Mouse (Mus musculus): ENCODE measurements around the gene Brms1l.
A peak's percentile ranks its signal among the peaks of the same experiment; 100 is the strongest.

The Brms1l gene

GRCm38 (mm10) chr12:55867738-55868137, 31.6 kb downstream of the Brms1l start:
- DNase-seq = no peak

- no peak for DNase-seq
These were observed 33.6 kb downstream of the Brms1l start for GRCm38 (mm10) chr12:55869622-55870322.

- no peak for DNase-seq
These were observed 49.3 kb downstream of the Brms1l start for GRCm38 (mm10) chr12:55885449-55885848.

- peak in 1 of 2 experiments; percentile 16 for DNase-seq
These were observed 52.4 kb downstream of the Brms1l start for GRCm38 (mm10) chr12:55888570-55888969.

- peak; percentile 15 to 54 for DNase-seq
These were observed 68.7 kb downstream of the Brms1l start for GRCm38 (mm10) chr12:55904801-55905200.

GRCm38 (mm10) chr12:55912138-55912537, 76.0 kb downstream of the Brms1l start:
- peak in 1 of 2 experiments; percentile 17 for DNase-seq

GRCm38 (mm10) chr12:55913201-55913600, 77.1 kb downstream of the Brms1l start:
- DNase-seq = no peak

GRCm38 (mm10) chr12:55916250-55916649, 80.1 kb downstream of the Brms1l start:
- no peak for DNase-seq

- peak in 1 of 2 experiments; percentile 2 for DNase-seq
These were observed 80.9 kb downstream of the Brms1l start for GRCm38 (mm10) chr12:55917020-55917419.
